Mouse (Mus musculus) ES-E14 (cell line): ENCODE results near the gene Klhl23.

Source experiments
- MAFK ChIP-seq: IDR thresholded peaks from 2 replicates; pipeline ENCODE4 v1.6.1; 2014; ENCODE audit warnings: mild to moderate bottlenecking, low read depth, low read length, inconsistent platforms; ENCODE audit not compliant: insufficient read depth
- ZC3H11A ChIP-seq: IDR thresholded peaks from 2 replicates; pipeline ENCODE4 v1.6.1; 2012; ENCODE audit warnings: low read depth, mild to moderate bottlenecking, inconsistent platforms, low read length, borderline replicate concordance
- ZNF384 ChIP-seq: IDR thresholded peaks from 2 replicates; pipeline ENCODE4 v1.6.1; 2012; ENCODE audit warnings: low read depth, low read length, inconsistent platforms

GRCm38 (mm10) chr2:69789429-69790069, 32.2 kb upstream of the Klhl23 start, which contains the start of the genes Ccdc173 and Phospho2:
- TF ChIP-seq MAFK (no peak), ZNF384 (no peak), ZC3H11A (no peak)
